Mouse (Mus musculus) limb, embryonic 11.5 days (tissue): ENCODE data around the gene Akap6. TPM values are rescaled to one million over a fixed set of nuclear protein-coding genes. Genes with fewer than 3 reads are reported as not detected.

Experiments
- ATAC-seq: fragments of 200-750 bp; cut with Nextera tagmentation; 2 replicates; pipeline ENCODE4 v1.8.0; 2017; ENCODE audit warnings: low read depth; ENCODE audit not compliant: insufficient number of reproducible peaks, low FRiP score, low TSS enrichment
- DNase-seq: peaks from one replicate; pipeline ENCODE4 v3.0.0-alpha.2; 2015; ENCODE audit warnings: low spot score
- H3K27ac ChIP-seq: fragments of 300-500 bp; sonication (generic); replicated peaks from 2 replicates; pipeline ENCODE4 v1.5.1; 2014; ENCODE audit warnings: low read depth, mild to moderate bottlenecking, low read length
- H3K27me3 ChIP-seq: fragments of 300-500 bp; sonication (generic); 2 replicates; pipeline ENCODE4 v1.6.1; 2014; ENCODE audit warnings: mild to moderate bottlenecking, low read length, mixed read lengths; ENCODE audit not compliant: control insufficient read depth, insufficient read depth
- H3K36me3 ChIP-seq: fragments of 300-500 bp; sonication (generic); 2 replicates; pipeline ENCODE4 v1.6.1; 2014; ENCODE audit warnings: mild to moderate bottlenecking, low read length, moderate library complexity, mixed read lengths; ENCODE audit not compliant: control insufficient read depth, insufficient read depth
- H3K4me1 ChIP-seq: fragments of 300-500 bp; sonication (generic); 2 replicates; pipeline ENCODE4 v1.6.1; 2014; ENCODE audit warnings: low read length, mixed read lengths; ENCODE audit not compliant: control insufficient read depth, insufficient read depth
- H3K4me2 ChIP-seq: fragments of 300-500 bp; sonication (generic); 2 replicates; pipeline ENCODE4 v1.6.1; 2014; ENCODE audit warnings: low read depth, mild to moderate bottlenecking, moderate library complexity; ENCODE audit not compliant: severe bottlenecking
- H3K4me3 ChIP-seq: fragments of 300-500 bp; sonication (generic); 2 replicates; pipeline ENCODE4 v1.5.1; 2014; ENCODE audit warnings: low read depth, low read length
- H3K9ac ChIP-seq: fragments of 300-500 bp; sonication (generic); 2 replicates; pipeline ENCODE4 v1.6.1; 2014; ENCODE audit warnings: mild to moderate bottlenecking, low read length
- H3K9me3 ChIP-seq: fragments of 300-500 bp; sonication (generic); 2 replicates; pipeline ENCODE4 v1.6.1; 2016; ENCODE audit warnings: low read length; ENCODE audit not compliant: control insufficient read depth
- WGBS: fragments of 180-500 bp; shearing (Covaris S2); extraction: QIAGEN DNeasy Blood & Tissue Kit; methylation state at CpG from one replicate; pipeline ENCODE4 v1.1.7; 2014; 5-methylcytosine and 5-hydroxymethylcytosine counted together
- polyA plus RNA-seq: library from polyadenylated mRNA; unstranded; fragments of >200 nt; fragmentation: Nextera tagmentation; extraction: Ambion mirVana; gene quantifications from 2 replicates; pipeline ENCODE4 v1.2.1, GENCODE M21; 2014

Akap6 gene
- polyA plus RNA-seq, 1 experiment from 2014 or later: 0.29 TPM

DNA sequence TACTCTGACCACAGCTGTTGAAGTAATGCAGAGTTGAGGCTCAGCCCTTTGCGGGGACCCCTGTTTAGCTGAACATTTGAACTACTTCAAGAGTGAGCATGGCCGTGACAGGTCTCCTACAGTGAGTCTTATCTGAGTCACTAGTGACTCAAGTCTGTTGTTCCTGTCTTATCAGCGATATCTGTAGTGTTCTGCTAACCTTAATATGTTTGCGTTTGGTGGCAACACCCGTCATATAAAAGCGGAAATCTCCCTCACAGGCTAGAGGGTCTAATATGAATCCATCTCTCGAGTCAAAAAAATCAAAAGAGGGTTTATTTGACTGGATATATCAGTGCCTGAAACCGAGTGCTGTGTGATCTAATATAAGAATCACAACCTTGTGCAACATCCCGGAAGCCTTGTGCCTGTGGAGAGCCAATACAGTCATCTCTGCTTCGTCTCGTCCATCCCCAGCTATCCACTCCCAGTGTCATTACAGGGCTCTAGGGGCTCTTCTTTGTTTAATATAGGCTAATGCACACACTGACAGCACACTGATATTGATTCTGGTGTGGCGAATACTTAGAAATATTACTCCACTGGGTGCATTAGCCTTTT is 3.3 kb downstream of the Akap6 start:
- Histone ChIP-seq H3K27ac (no peak overlapping the region), H3K27me3 (no peaks in the 10 kb centered on the region), H3K36me3 (no peaks in the 10 kb centered on the region), H3K4me2 (no peak overlapping the region), H3K9ac (no peak overlapping the region), H3K4me1 (peaks cover 13% of the 10 kb centered on the region), H3K4me3 (no peak overlapping the region), H3K9me3 (no peaks in the 10 kb centered on the region)
- 88% methylated on average over 12 of the region's 12 CpGs for WGBS
- ATAC-seq: no peak
- no peak for DNase-seq

GRCm38 (mm10) chr12:52704081-52704480 is 4.9 kb downstream of the Akap6 start:
- ATAC-seq: no peak
- no peaks in the 10 kb centered on the region for H3K27me3 ChIP-seq
- H3K4me1 ChIP-seq: peaks cover 6% of the 10 kb centered on the region; the same call in 1 of the 2 replicates
- H3K36me3 ChIP-seq: no peaks in the 10 kb centered on the region
- H3K9me3 ChIP-seq: no peaks in the 10 kb centered on the region
- 56% methylated on average over 4 of the region's 4 CpGs for WGBS
- no peak overlapping the region for H3K4me2 ChIP-seq
- H3K27ac ChIP-seq: no peak overlapping the region
- DNase-seq: no peak
- H3K4me3 ChIP-seq: no peak overlapping the region
- H3K9ac ChIP-seq: no peak overlapping the region

DNA sequence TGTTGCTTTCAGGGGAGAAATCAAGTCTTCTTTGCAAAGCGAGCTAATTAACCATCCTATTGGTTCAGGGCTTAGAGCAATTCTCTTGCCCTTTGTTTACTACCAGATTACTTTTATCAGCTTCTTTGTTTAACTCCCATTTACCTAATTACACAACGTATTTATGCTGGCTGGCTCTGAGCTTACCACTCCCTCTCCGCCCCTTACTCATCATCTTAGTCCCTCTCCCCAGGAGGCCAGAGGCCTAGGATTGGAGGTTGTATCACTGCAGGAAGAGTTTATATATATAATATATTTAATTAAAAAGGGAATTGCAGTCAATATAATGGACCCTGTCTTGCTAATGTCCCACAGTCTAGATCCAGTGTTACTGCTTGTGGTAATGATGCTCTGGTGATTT is 5.6 kb downstream of the Akap6 start:
- ATAC-seq (no peak), DNase-seq (no peak)
- Histone ChIP-seq H3K4me1 (peaks cover 4% of the 10 kb centered on the region; the same call in 1 of the 2 replicates), H3K9ac (no peak overlapping the region), H3K36me3 (no peaks in the 10 kb centered on the region), H3K27ac (no peak overlapping the region), H3K4me3 (no peak overlapping the region), H3K4me2 (no peak overlapping the region), H3K27me3 (no peaks in the 10 kb centered on the region), H3K9me3 (no peaks in the 10 kb centered on the region)
- WGBS: 63% methylated on average over 3 of the region's 3 CpGs

DNA sequence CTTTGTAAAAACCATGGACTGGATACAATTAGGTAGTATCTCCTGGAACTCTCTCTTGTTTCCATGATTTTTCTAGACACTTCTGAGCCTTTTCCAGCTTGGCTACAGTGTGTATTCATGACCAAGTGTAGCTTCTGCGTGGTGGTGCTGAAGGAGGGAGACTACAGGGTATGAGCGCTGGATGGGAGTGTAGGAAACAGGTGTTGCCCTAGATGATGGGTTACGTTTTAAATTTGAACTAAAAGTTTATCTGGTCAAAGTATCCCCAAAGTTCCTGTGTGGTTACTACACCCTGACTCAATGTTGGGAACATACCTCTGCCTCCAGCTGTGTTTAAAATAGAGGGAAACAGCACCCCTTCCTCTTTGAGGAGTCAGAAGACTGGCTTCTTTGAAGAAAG is 12.2 kb downstream of the Akap6 start:
- ATAC-seq: no peak
- H3K9me3 ChIP-seq: no peaks in the 10 kb centered on the region

GRCm38 (mm10) chr12:52711857-52712640 is 12.9 kb downstream of the Akap6 start:
- ATAC-seq (no peak), DNase-seq (no peak)
- no peak overlapping the region for H3K9ac ChIP-seq
- H3K9me3 ChIP-seq: no peaks in the 10 kb centered on the region
- H3K36me3 ChIP-seq: no peaks in the 10 kb centered on the region
- no peak overlapping the region for H3K4me2 ChIP-seq
- 84% methylated on average over 7 of the region's 7 CpGs for WGBS
- H3K27ac ChIP-seq: no peak overlapping the region
- no peaks in the 10 kb centered on the region for H3K27me3 ChIP-seq
- H3K4me3 ChIP-seq: no peak overlapping the region
- no peaks in the 10 kb centered on the region for H3K4me1 ChIP-seq

More for the DNA sequence above, 12.2 kb downstream of the Akap6 start:
- H3K27me3 ChIP-seq: no peaks in the 10 kb centered on the region
- H3K4me2 ChIP-seq: no peak overlapping the region
- 89% methylated on average over 3 of the region's 3 CpGs for WGBS
- DNase-seq: no peak
- no peaks in the 10 kb centered on the region for H3K4me1 ChIP-seq
- no peak overlapping the region for H3K9ac ChIP-seq
- no peaks in the 10 kb centered on the region for H3K36me3 ChIP-seq
- no peak overlapping the region for H3K27ac ChIP-seq
- H3K4me3 ChIP-seq: no peak overlapping the region

DNA sequence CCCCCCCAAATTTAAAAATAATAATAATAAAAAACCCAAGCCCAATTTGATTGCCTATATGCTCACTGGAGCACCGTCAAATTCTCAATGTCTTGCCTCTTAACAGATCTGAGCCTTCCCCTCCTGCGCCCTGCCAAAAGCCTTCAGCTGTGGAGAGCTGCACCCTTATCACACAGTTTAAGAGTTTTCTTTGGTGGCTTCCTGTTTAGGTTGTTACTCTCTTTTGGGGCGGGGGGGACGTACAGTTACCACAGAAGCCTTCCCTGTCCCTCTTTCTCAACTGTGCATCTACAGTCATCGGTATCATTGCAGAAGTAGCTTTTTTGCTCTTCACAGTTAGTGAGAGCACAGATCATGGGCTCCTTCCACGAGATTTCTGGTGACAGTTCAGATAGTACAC is 19.2 kb downstream of the Akap6 start:
- H3K4me3 ChIP-seq: no peak overlapping the region
- no peaks in the 10 kb centered on the region for H3K4me1 ChIP-seq
- H3K27me3 ChIP-seq: no peaks in the 10 kb centered on the region
- no peak overlapping the region for H3K27ac ChIP-seq
- no peaks in the 10 kb centered on the region for H3K9me3 ChIP-seq
- no peaks in the 10 kb centered on the region for H3K36me3 ChIP-seq
- DNase-seq (no peak), ATAC-seq (no peak)
- H3K9ac ChIP-seq: no peak overlapping the region
- H3K4me2 ChIP-seq: no peak overlapping the region
- WGBS: 84% methylated on average over 6 of the region's 6 CpGs

GRCm38 (mm10) chr12:52719232-52719631 is 20.0 kb downstream of the Akap6 start:
- Histone ChIP-seq H3K4me1 (no peaks in the 10 kb centered on the region), H3K36me3 (no peaks in the 10 kb centered on the region), H3K27me3 (no peaks in the 10 kb centered on the region), H3K27ac (no peak overlapping the region), H3K9ac (no peak overlapping the region), H3K4me2 (no peak overlapping the region), H3K9me3 (no peaks in the 10 kb centered on the region), H3K4me3 (no peak overlapping the region)
- 90% methylated on average over 9 of the region's 9 CpGs for WGBS
- no peak for ATAC-seq
- DNase-seq: no peak

- H3K9ac ChIP-seq: no peak overlapping the region
- H3K9me3 ChIP-seq: no peaks in the 10 kb centered on the region
- ATAC-seq: no peak
- H3K27ac ChIP-seq: no peak overlapping the region
- H3K36me3 ChIP-seq: no peaks in the 10 kb centered on the region
- no peaks in the 10 kb centered on the region for H3K4me1 ChIP-seq
- no peak overlapping the region for H3K4me2 ChIP-seq
- no peak for DNase-seq
- no peak overlapping the region for H3K4me3 ChIP-seq
- WGBS: 81% methylated on average over 5 of the region's 5 CpGs
- H3K27me3 ChIP-seq: no peaks in the 10 kb centered on the region
Observed at GRCm38 (mm10) chr12:52719681-52720080, 20.5 kb downstream of the Akap6 start.
